Mouse (Mus musculus): ENCODE results near the gene Sys1.

DNA sequence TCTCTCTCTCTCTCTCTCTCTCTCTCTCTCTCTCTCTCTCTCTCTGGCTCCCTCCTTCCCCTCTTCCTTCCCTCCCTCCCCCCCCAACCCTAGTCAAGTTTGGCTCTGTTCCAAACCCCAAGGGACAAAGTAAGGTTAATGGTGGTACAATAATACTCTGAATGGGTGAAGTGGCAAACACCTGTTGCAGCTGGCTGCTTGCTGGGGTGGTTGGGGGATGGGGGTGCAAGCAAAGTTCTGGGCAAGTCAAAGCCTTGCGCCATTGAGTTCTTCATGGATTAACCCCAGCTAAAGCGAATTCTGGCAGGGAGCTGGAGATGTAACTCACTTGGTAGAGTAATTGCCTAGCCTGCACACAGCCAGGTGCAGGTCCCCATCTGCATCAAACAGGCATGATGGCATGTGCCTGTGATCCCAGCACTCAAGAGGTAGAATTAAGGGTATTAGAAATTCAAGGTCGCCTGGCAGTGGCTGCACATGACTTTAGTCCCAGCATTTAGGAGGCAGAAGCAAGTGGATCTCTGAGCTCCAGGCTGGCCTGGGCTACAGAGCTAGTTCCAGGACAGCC is 38.4 kb upstream of the Sys1 start:
- TF ChIP-seq CTCF (IDR thresholded peaks at IDR 0.05; ENCODE audit: extremely low read depth, insufficient read depth, insufficient read length, insufficient replicate concordance) (no peak), POLR2A (IDR thresholded peaks at IDR 0.05; ENCODE audit: low read depth, low read length) (no peak)

All from spleen, adult 2 months (tissue).